Mouse (Mus musculus): ENCODE results near the gene Twf1.

Gene Twf1

DNA sequence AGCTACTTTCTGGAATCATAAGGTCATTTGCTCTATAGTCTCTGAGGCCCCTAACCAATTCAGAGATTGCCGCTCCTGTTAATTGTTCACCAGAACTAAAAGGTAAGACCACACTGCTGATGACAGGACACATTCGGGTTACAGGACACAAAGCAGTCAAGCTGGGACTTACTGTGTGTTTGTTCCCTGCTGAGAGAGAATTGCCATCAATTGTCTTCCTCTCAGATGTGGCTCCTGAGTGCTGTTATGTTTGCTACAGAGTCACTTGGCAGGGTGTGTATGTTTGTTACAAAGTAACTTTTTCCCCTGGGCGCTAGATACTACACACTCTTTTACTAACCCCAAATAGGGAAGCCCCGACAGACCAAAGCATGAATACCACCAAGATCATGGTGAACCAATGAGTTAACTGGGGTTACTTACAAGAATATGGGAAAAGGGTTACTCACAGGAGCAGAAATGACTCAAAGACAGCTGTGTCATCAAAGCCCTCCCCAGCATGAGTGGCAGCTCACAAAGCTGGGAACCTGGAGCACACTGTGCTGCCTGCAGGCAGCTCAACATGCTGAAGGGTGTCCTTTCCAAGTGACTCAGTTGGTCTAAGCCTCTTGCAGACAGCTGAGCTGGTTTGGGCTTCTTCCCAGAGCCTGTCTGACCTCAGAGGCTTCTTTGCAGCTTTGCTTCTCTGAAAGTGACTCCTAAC is 15.0 kb downstream of the Twf1 start:
- peak; percentile 29 for DNase-seq (ENCODE audit: low read depth, low spot score)

DNA sequence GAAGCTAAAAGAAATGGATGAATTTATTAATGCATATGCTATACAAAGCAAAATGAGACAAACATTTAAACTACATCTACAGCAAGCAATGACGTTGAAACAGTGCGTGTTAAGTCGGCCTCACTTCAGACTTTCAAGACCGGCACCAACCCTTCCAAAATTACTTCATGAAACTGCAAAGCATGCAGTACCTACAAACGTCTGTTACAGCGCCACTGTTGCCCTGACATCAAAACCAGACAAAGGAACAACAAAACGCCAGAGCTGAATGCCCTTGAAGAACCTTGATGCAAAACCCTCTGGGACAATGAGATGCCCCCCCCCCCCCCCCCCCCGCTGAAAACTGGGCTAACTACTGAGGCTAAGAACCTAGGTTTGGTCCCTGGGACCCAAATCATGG is 16.9 kb downstream of the Twf1 start:
- no peak for DNase-seq (ENCODE audit: low read depth, low spot score)

DNA sequence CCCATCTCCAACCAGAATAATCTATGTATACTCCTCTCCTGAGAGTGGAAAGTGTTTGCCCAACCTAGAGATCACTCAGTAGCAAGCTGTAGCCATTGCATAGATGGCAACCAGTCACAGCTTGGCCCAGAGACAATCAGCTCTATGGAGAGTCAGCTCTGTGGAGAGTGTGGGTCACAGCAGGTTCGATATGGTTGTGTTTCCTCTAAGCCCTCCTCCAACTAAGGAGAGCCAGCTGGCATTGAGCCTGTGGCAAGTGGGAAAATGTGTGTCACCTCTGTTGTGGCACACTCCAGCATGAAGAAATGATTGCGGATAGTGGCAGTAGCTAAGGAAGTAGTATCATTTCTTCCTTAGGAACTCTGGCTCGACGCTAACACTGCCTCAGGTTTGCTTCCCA is 18.2 kb downstream of the Twf1 start:
- no peak for DNase-seq (ENCODE audit: low read depth, low spot score)

DNA sequence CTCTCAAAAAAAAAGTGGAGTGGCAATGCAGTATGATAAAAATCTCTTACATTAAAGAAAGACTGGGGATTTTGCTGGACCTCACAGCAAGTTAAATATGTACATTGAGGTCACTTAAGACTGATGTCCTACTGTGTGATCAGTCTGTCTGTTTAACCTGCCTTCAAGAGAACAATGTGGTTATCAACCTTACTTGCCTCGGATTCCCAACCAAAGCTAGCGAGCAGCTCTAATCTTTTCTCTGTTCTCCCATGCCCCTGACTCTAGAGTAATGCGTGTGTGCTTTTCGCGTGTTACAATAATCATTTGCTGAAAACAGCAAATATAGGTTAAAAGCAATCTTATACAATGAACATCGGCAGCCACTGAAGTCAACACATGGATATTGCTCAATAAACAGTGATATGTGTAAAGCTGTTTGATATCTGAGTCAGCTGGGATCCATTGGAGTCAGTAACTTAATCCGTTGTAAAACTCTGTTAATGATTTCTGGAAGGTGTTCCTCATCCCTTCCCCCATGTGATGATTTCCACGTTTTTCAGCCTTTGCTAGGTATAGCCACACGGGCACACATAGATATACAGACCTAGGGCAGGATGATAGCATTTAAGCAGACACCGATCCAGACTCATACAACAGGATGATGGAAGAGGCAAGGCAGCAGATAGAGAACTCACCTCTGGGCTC is 21.1 kb downstream of the Twf1 start:
- no peak for DNase-seq (ENCODE audit: low read depth, low spot score)

DNA sequence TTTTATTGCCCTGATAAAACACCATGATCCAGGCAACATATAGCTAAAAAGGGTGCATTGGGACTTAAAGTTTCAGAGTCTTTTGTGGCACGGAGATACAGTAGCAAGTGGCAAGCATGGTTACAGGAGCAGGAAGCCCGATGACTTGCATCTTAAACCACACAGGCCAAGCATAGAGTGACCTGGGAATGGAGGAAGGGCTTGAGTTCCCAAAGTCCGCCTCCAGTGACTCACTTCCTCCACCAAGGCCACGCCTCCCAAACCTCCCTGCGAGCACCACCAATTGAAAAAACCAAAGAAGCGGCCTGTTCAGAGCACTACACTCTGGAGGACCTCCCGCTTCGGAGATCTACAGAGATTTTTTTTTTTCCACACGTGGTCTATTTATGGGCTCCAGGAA is 23.8 kb downstream of the Twf1 start:
- DNase-seq (ENCODE audit: low read depth, low spot score), result no peak

DNA sequence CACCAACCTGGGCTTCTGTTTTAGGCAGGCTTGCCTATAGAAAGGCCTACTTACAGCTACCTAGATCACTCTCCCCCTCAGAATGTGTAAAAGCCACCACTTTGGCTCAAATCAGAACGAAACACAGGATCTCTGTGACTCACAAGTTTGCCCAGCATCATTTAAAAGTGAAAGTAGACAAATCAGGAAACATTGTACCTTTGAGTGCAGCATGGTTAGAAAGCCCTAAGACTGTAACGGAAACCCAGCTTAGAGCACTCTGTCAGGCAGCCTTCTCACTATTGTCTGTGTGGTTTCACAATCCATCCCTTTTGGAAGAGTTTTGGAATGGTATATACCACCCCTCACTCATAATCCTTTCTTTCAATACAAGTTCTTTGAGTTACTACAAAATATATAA is 24.8 kb downstream of the Twf1 start:
- DNase-seq (ENCODE audit: low read depth, low spot score), result no peak

DNA sequence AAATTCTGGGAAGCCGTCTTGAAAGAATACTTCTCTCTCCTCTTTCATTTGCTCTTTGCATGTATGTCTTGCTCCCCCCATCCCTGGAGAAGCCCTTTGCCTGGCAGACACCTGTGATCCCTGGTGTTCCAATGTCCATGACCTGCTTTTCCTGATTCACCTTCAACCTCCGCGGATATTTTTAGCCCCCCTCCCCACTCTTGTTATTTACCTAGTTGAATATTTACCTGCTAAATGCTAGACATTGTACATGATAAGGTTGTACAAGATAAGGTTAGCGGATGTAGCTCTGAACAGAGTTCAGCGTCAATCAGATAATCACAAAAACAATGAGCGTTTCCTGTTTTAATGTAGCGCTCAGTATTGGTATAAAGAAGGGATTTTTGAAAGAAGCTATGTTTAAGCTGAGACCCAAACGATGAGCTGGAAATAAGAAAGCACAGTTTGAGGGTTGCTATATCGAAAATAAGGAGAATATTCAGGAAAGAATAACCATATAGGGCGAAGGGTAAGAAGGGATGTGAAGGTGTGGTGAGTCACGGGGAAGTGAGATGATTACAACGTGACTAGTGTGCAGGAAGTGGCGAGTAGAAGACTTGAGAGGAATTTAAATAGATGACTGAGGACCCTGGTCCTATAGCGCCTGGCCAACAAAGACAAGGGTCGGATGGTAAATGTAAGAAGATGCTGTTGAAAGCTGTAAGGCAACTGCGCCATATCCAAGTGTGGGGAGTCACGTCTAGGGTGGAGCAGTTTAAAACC is 30.6 kb downstream of the Twf1 start:
- no peak for DNase-seq (ENCODE audit: low read depth, low spot score)

DNA sequence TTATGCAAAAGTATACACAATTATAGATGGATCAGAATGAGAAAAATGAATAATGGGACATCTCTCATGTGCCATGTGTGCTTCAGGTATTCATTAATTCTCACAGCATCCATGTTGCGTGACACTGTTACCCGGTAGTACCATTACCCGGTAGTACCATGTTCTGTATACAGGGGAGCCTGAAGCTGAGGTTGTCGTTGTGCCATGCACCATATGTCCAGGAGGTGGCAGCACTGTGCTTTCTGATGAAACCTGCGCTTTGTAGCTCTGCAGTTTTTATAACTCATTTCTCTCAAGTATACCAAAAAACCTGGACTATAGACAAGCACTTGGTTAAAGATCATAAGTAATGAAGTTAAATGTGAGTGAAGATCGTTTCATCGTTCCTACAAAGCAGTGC is 32.2 kb downstream of the Twf1 start:
- peak; percentile 92 for DNase-seq (ENCODE audit: low read depth, low spot score)

DNA sequence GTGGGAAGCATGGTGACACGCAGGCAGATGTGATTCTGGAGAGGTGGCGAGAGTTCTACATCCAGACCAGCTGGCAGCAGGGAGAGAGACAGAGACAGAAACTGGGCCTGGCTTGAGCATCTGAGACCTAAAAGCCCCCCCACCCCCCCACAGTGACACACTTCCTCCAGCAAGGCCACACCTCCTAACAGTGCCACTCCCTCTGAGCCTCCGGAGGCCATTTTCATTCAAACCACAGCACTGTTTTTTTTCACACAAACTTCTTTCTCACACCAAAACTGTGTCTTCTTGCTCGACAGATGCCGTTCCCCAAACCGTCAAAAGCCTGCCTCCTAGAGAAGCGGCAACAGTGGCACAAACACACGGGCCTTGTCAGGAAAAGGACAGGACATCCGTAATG is 36.2 kb downstream of the Twf1 start:
- DNase-seq (ENCODE audit: low read depth, low spot score), result no peak

DNA sequence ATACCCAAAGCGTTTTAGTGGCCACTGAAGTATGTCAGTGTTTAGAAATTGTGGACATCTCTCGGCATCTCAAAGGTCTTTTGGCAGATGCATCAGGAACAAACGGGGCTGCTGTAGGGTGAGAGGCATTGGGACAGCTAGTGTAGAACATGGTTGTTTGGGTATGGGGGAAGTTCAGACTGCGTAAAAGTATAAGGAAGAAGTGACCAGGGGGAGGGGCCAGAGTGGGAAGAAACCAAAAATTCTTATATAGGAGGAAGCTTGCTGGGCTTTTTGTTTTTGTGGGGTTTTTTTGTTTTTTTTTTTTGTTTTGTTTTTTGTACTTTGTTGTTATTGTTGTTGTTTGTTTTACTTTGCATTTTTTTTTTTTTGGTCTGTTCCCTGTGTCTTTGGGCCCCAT is 44.8 kb downstream of the Twf1 start:
- DNase-seq (ENCODE audit: low read depth, low spot score), result no peak

DNA sequence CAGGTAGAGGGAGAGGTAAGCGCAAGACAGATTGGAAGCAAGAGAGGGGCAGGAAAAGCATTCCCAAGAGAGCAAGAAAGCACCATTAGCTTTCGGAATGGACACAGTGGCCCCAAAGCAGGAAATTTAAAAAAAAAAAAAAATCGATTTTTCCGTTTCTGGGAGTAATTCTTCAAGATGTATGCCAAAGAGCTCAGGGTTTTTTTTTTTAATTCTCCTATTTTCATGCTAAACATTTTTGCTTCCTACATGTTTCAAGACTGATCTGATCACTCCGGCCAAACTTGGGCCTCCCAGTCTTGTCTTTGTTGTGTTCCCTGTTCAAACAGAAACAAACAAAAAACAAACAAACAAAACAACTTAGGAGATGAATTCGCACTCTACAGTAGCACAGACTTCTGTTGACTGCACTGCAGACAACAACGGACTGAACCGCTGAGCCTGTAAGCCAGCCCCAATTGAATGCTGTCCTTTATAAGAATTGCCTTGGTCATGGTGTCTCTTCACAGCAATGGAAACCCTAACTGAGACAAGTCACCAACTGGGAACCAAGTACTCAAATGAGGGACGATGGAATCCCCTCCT is 45.5 kb downstream of the Twf1 start:
- no peak for DNase-seq (ENCODE audit: low read depth, low spot score)

DNA sequence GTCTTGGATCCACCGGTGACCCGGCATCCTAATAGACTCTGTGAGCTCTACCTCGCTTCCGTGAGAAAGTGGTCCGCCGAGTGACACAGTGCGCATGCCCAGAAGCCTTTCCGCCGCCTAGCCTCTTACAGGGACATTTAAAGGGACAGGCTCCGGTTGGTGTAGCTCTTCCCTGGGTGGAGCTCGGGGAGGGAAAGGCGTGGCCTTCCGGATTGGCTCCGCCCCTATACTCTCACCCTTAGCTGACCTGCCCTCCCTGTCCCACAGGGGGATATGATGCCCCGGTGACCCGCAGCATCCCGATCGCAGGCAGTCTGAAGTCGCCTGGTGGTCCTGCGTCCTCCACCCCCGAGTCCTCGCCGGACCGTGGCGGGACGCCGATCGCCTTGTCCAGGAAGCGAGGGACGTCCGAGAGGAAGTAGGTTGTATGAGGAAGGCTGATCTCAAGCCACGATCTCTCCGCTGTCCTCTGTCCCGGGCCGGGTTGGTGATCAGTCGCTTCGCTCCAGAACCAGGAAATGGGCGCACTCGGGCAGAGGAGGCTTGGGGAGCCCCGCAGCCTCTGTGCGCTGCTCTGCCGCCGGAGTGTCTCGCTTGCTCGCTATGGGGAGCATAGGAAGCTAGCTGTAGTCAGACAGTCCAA is 46.2 kb downstream of the Twf1 start, which contains the start of the genes Pus7l and Irak4:
Pus7l (minus strand) TSS at position 139 of the 643 bp plus-strand sequence.
Irak4 (plus strand) TSS at position 235 of the 643 bp plus-strand sequence.
- peak; percentile 97 for DNase-seq (ENCODE audit: low read depth, low spot score)

DNA sequence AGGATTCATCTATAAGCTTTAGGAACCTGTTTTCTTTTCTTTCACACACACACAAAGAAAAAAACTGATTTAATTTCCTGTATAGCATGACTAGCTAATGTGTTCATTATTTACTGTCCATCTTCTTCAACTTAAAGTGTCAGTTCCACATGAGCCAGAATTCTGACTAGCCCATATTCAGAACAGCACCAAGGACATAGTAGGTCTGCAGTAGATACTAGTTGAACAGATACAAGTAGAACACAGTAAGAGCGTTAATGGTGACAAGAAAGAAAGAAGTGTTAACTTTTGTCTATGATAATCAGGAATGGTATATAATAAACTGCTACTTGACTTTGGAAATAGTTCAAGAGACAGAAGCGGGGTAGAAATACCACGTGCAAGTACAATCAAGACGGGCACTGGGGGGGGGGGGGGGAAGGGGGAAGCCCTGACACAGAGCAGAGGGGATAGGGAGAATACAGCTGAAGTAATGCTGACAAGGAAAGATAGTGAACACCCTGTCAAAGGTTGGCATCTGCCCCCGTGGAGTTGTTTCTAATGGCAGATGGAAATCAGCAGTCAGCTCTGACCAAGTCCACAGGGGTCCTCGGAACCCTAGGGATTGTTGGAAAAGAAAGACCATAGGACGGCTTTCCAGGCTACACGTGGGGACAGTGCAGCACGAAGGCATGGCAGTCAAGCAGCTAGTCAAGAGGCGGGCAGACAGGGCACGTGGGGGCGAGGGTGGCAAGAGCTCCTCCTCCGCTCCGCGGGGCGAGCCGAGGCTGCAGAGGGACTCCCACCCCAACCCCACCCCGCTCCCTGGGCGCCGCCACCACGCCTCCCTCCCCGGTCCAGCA is 46.9 kb downstream of the Twf1 start:
- DNase-seq (ENCODE audit: low read depth, low spot score), result no peak

DNA sequence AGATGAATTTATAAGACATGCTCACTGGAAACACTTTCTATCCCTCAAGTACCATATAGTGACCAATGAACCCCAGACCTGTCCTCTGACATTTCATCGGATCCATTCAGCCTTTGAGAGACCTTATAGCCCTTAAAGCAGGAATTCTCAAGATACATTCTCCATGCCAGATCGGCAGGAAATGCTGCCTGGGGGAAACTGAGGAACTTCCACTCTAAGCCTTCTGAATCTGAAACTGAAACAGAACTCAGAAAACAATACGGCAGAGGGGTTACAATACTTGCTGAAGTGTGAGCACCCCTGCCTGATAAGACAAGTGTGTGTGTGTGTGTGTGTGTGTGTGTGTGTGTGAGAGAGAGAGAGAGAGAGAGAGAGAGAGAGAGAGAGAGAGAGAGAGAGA is 50.4 kb downstream of the Twf1 start:
- DNase-seq (ENCODE audit: low read depth, low spot score), result no peak

DNA sequence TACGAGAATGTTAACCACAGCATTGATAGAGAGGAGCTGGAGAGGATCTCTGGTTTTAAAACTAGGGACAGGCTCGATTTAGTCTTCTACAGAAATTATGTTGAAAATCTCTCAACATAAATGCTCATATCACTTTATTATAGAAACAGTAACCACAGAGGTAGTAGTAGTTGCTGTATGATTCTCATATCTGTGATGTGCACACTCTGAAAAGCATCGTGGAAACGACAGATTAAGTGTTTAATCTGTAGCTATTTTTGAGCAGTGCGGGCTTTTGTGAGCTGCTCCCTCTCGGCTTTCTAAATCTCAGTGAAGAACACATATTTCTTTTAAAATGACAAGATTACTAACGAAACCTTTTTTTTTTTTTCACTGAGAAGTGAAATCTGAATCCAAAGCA is 54.2 kb downstream of the Twf1 start:
- no peak for DNase-seq (ENCODE audit: low read depth, low spot score)

DNA sequence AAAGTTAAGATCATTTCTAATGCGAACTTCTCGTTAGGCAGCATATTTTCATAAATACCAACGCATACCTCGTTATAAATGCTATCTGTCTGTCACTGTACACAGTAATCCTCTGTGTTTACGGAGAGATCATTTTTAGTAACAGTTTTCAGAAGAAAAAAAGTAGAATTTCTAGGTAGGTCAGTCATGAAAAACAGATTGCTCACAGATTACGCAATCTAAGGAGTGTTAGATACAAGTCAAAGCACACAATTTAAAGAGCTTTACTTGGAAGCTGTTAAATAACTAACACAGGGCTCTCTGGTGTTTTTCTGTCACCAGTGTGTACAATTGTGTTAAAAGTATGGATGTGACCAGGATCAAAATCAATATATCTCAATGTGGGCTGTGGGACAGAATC is 56.7 kb downstream of the Twf1 start:
- DNase-seq (ENCODE audit: low read depth, low spot score), result no peak

DNA sequence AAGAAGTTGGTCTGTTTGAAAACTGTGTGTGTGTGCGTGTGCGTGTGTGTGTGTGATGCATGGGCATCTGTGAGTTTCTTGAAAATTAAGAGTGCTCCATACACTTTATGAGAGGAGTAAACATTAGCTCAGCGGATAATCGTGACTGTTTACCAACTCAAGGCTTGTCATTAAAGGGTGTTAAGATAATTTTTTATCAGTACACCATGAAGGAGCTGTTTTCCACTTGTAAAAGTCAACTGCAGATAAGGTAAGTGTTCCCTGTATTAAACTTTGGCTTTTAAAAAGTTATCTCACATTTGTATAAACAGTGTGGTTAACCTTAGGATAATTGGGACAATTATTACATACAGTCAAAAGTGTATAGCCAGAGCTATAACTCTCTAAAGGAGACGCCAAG is 57.4 kb downstream of the Twf1 start:
- DNase-seq (ENCODE audit: low read depth, low spot score), result no peak

DNA sequence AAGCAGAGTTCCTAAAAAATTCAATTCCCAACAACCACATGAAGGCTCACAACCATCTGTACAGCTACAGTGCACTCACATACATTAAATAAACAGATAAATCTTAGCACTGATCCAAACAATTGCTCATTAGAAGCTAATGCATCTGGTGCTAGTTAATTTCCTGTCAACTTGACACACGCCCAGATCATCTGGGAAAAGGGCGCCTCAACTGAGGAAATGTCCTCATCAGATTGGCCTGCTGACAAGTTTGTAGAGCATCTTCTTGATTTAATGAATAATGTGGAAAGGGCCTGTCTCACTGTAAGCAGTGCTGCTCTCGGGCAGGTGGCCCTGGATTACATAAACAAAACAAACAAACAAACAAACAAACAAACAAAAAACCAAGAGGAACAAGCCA is 59.2 kb downstream of the Twf1 start:
- no peak for DNase-seq (ENCODE audit: low read depth, low spot score)

Measured in brain, adult 2 months (tissue).